Mouse (Mus musculus) heart, postnatal 0 days (tissue): ENCODE data around the gene Sparc. TPM values are rescaled to one million over a fixed set of nuclear protein-coding genes. Genes with fewer than 3 reads are reported as not detected.

Experiments used
- ATAC-seq: fragments of 200-750 bp; cut with Nextera tagmentation; 2 replicates; pipeline ENCODE4 v1.8.0; 2017; ENCODE audit warnings: low read depth, moderate number of reproducible peaks, moderate library complexity; ENCODE audit not compliant: insufficient read depth
- DNase-seq: peaks from one replicate; pipeline ENCODE4 v3.0.0-alpha.2; 2016; ENCODE audit warnings: low spot score
- H3K27ac ChIP-seq: fragments of 300-500 bp; sonication (generic); 2 replicates; pipeline ENCODE4 v1.5.1; 2014; ENCODE audit warnings: low read depth, mild to moderate bottlenecking
- H3K27me3 ChIP-seq: fragments of 300-500 bp; sonication (generic); 2 replicates; pipeline ENCODE4 v1.6.1; 2014; ENCODE audit warnings: low read length, mixed read lengths; ENCODE audit not compliant: control insufficient read depth, insufficient read depth
- H3K36me3 ChIP-seq: fragments of 300-500 bp; sonication (generic); replicated peaks from 2 replicates; pipeline ENCODE4 v1.6.1; 2014; ENCODE audit warnings: low read length, mixed read lengths; ENCODE audit not compliant: control insufficient read depth, insufficient read depth
- H3K4me1 ChIP-seq: fragments of 300-500 bp; sonication (generic); 2 replicates; pipeline ENCODE4 v1.6.1; 2014; ENCODE audit warnings: antibody characterized with exemption; ENCODE audit not compliant: control insufficient read depth, insufficient read depth
- H3K4me2 ChIP-seq: fragments of 300-500 bp; sonication (generic); 2 replicates; pipeline ENCODE4 v1.6.1; 2014; ENCODE audit warnings: low read depth, mild to moderate bottlenecking, low read length, moderate library complexity
- H3K4me3 ChIP-seq: fragments of 300-500 bp; sonication (generic); 2 replicates; pipeline ENCODE4 v1.5.1; 2014; ENCODE audit warnings: low read depth, low read length
- H3K9ac ChIP-seq: fragments of 300-500 bp; sonication (generic); replicated peaks from 2 replicates; pipeline ENCODE4 v1.6.1; 2014; ENCODE audit warnings: low read depth, low read length, mixed read lengths
- H3K9me3 ChIP-seq: fragments of 300-500 bp; sonication (generic); replicated peaks from 2 replicates; pipeline ENCODE4 v1.6.1; 2016; ENCODE audit warnings: low read length; ENCODE audit not compliant: control insufficient read depth
- CTCF ChIP-seq: IDR thresholded peaks from 2 replicates; pipeline ENCODE4 v1.5.1; 2016; ENCODE audit warnings: antibody characterized with exemption, control low read depth, low read depth
- EP300 ChIP-seq: IDR thresholded peaks from 2 replicates; pipeline ENCODE4 v1.6.1; 2016; ENCODE audit warnings: antibody characterized with exemption, low read depth
- WGBS: fragments of 180-500 bp; shearing (Covaris S2); extraction: QIAGEN DNeasy Blood & Tissue Kit; methylation state at CpG from one replicate; pipeline ENCODE4 v1.1.7; 2014; 5-methylcytosine and 5-hydroxymethylcytosine counted together
- polyA plus RNA-seq: library from polyadenylated mRNA; unstranded; fragments of >200 nt; fragmentation: Nextera tagmentation; extraction: Ambion mirVana; gene quantifications from 2 replicates; pipeline ENCODE4 v1.2.1, GENCODE M21; 2015
- total RNA-seq: library from RNA; depleted of rRNA; stranded (reverse); fragments of >200 nt; gene quantifications from 2 replicates; pipeline ENCODE4 v1.2.3, GENCODE M21; 2014; ENCODE audit warnings: low replicate concordance

The Sparc gene
- total and polyA plus RNA-seq, 2 experiments from 2014 or later: 887 to 1,674 TPM

DNA sequence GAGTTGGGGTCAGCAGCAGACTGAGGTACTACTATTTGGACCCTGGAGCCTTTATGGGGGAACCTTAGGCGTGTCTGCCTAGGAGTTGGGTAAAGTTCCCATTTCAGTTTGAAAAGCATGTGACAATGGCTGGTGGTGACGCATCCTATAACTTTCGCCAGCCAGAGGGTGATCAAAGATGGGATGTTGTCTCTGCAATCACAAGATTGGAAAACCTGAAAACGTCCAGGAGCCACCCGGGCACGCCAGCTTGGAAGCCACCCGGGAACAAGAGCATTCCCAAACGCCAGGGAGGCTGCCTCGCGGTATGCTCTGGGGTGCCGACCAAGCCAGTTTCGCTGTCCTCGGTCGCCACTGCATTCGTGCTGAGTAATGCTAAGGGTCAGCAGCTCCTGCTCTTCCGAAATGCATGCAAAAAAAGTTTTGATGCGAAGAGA, 45.6 kb upstream of the Sparc start:
- Histone ChIP-seq H3K4me1 (peaks cover 24% of the 10 kb centered on the region), H3K4me3 (peak overlapping the region; percentile 49), H3K9me3 (no peaks in the 10 kb centered on the region), H3K27ac (peak overlapping the region; percentile 88), H3K27me3 (no peaks in the 10 kb centered on the region), H3K36me3 (0 out of 2 replicates have a peak, but pooled peaks cover 3% of the 10 kb centered on the region), H3K9ac (peak overlapping the region; percentile 50), H3K4me2 (peak overlapping the region; percentile 58)
- TF ChIP-seq CTCF (no peak), EP300 (peak; percentile 23; the same call in 1 of the 2 replicates)
- DNase-seq (peak; percentile 39), ATAC-seq (0 out of 2 replicates have a peak, but pooled peaks have one; percentile 1)
- whole genome bisulfite sequencing: 3% methylated on average over 17 of the region's 17 CpGs

GRCm38 (mm10) chr11:55468012-55468411, 45.0 kb upstream of the Sparc start:
- Histone ChIP-seq H3K4me2 (peak overlapping the region; percentile 58), H3K36me3 (0 out of 2 replicates have a peak, but pooled peaks cover 3% of the 10 kb centered on the region), H3K27me3 (no peaks in the 10 kb centered on the region), H3K9me3 (no peaks in the 10 kb centered on the region), H3K27ac (peak overlapping the region; percentile 88), H3K4me1 (peaks cover 18% of the 10 kb centered on the region), H3K9ac (peak overlapping the region; percentile 50; the same call in 1 of the 2 replicates), H3K4me3 (peak overlapping the region; percentile 49; the same call in 1 of the 2 replicates)
- ATAC-seq (no peak), DNase-seq (no peak)
- TF ChIP-seq CTCF (no peak), EP300 (no peak)
- 66% methylated on average over 10 of the region's 10 CpGs for WGBS

- Histone ChIP-seq H3K36me3 (no peaks in the 10 kb centered on the region), H3K27ac (no peak overlapping the region), H3K27me3 (no peaks in the 10 kb centered on the region), H3K4me1 (peaks cover 13% of the 10 kb centered on the region), H3K4me2 (no peak overlapping the region), H3K9me3 (no peaks in the 10 kb centered on the region), H3K4me3 (no peak overlapping the region), H3K9ac (no peak overlapping the region)
- 83% methylated on average over 3 of the region's 3 CpGs for WGBS
- ATAC-seq (no peak), DNase-seq (no peak)
- no peak for TF ChIP-seq CTCF
- no peak for TF ChIP-seq EP300
Observed at GRCm38 (mm10) chr11:55465177-55465576, 42.2 kb upstream of the Sparc start.

DNA sequence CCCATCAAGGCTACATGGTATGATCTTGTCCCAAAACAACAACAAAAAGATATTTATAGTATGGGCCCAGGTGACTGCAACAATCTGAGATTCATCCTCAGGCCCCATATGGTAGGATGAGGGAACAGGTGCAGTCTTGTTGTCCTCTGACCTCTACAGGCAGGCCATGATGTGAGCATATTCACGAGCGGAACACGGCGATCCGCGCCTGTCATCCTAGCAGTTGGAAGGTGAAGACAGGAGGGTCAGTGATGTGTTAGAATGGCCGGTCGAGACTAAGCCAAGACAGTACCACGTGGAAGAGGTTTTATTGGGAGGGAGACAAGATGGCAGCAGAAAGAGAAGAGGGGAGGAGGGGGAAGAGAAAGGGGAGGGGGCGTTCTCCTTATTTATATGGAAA, 41.7 kb upstream of the Sparc start:
- Histone ChIP-seq H3K27me3 (no peaks in the 10 kb centered on the region), H3K9ac (no peak overlapping the region), H3K4me2 (no peak overlapping the region), H3K9me3 (no peaks in the 10 kb centered on the region), H3K27ac (no peak overlapping the region), H3K4me3 (no peak overlapping the region), H3K36me3 (no peaks in the 10 kb centered on the region), H3K4me1 (peaks cover 18% of the 10 kb centered on the region)
- ATAC-seq: no peak
- DNase-seq: no peak
- 77% methylated on average over 10 of the region's 10 CpGs for WGBS
- TF ChIP-seq CTCF: no peak
- TF ChIP-seq EP300: no peak

GRCm38 (mm10) chr11:55462149-55462548, 39.2 kb upstream of the Sparc start:
- no peak overlapping the region for H3K27ac ChIP-seq
- H3K9me3 ChIP-seq: no peaks in the 10 kb centered on the region
- peaks cover 11% of the 10 kb centered on the region; the same call in 1 of the 2 replicates for H3K4me1 ChIP-seq
- no peaks in the 10 kb centered on the region for H3K27me3 ChIP-seq
- TF ChIP-seq CTCF: no peak
- TF ChIP-seq EP300: no peak
- no peak for ATAC-seq
- H3K36me3 ChIP-seq: no peaks in the 10 kb centered on the region; the same call in 1 of the 2 replicates
- H3K4me3 ChIP-seq: no peak overlapping the region
- WGBS: 97% methylated on average over 9 of the region's 9 CpGs
- no peak overlapping the region for H3K9ac ChIP-seq
- no peak for DNase-seq
- no peak overlapping the region for H3K4me2 ChIP-seq
